Mouse (Mus musculus) heart, embryonic 10.5 days (tissue): ENCODE data around the gene Rnf166. TPM values are rescaled to one million over a fixed set of nuclear protein-coding genes. Genes with fewer than 3 reads are reported as not detected.

Experiments
- DNase-seq: peaks from one replicate; pipeline ENCODE4 v3.0.0-alpha.2; 2017; ENCODE audit warnings: low spot score
- H3K27ac ChIP-seq: fragments of 300-500 bp; sonication (generic); 2 replicates; pipeline ENCODE4 v1.5.1; 2016; ENCODE audit warnings: mild to moderate bottlenecking
- H3K27me3 ChIP-seq: fragments of 300-500 bp; sonication (generic); 2 replicates; pipeline ENCODE4 v1.6.1; 2016; ENCODE audit warnings: mild to moderate bottlenecking; ENCODE audit not compliant: poor library complexity, insufficient read depth, severe bottlenecking
- H3K36me3 ChIP-seq: fragments of 300-500 bp; sonication (generic); 2 replicates; pipeline ENCODE4 v1.6.1; 2016; ENCODE audit warnings: mild to moderate bottlenecking, moderate library complexity
- H3K4me1 ChIP-seq: fragments of 300-500 bp; sonication (generic); 2 replicates; pipeline ENCODE4 v1.6.1; 2016; ENCODE audit warnings: mild to moderate bottlenecking
- H3K4me3 ChIP-seq: fragments of 300-500 bp; sonication (generic); 2 replicates; pipeline ENCODE4 v1.5.1; 2016; ENCODE audit warnings: mild to moderate bottlenecking, moderate library complexity
- H3K9me3 ChIP-seq: fragments of 300-500 bp; sonication (generic); 2 replicates; pipeline ENCODE4 v1.6.1; 2016; ENCODE audit warnings: mild to moderate bottlenecking, moderate library complexity
- WGBS: fragments of 180-500 bp; shearing (Covaris S2); methylation state at CpG from one replicate; pipeline ENCODE4 v1.1.7; 2016; 5-methylcytosine and 5-hydroxymethylcytosine counted together
- polyA plus RNA-seq: library from polyadenylated mRNA; unstranded; fragments of >200 nt; fragmentation: Nextera tagmentation; extraction: Ambion mirVana; gene quantifications from 2 replicates; pipeline ENCODE4 v1.2.1, GENCODE M21; 2016

Gene Rnf166
- polyA plus RNA-seq, 1 experiment from 2014 or later, result 37.1 TPM

DNA sequence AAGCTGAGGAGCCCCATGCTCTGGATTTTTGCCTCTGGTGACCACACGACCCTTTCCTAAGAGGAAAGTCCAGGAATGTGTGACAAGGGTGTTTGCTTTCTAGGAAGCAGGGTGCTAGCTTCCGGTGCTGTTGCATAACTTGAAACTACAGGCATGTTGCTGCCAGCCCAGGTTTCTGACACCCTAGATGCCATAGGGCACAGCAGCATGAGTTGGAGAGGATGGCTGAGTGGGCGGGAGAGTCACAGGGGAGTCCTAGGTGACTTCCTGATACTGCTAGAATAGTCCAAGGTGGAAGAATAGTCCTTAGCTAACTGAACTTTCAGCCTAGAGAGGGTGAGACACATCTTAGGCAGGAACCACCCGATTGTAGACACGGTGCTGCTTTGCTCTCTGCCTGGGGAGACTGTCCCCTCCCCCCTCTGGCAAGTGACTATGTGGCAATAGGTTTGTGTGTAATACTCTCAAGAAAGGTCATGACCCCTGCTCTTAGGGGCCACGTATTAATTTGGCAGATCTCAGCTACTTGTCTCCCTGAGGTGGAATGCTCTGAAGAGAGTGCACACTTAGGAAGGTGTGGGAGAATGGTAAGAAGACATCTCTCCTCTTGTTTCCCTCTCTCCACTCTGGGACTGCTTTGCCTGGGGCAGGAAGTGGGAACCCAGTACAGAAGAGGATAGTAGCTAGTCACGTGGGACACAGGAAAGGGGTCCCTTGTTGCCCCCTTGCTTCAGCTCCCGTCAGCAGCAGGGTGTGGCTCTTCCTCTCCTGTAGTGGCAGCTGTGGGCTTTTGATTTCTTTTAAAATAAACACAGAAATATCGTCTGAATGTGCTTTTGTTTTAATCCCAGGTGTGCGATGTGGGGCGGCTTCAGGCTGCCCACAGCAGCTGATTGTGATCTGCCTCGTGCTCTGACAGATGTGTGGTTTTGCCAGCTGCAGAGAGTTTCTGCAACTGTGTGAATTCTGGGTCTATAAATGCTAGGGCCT is 11.9 kb downstream of the Rnf166 start:
- H3K27ac ChIP-seq, result peak overlapping the region; percentile 49; the same call in 1 of the 2 replicates
- 48% methylated on average over 12 of the region's 12 CpGs for WGBS
- H3K4me3 ChIP-seq, result no peak overlapping the region
- H3K27me3 ChIP-seq, result peaks cover 38% of the 10 kb centered on the region
- peaks cover 40% of the 10 kb centered on the region for H3K36me3 ChIP-seq
- no peak for DNase-seq
- H3K4me1 ChIP-seq, result peaks cover 60% of the 10 kb centered on the region
- H3K9me3 ChIP-seq, result no peaks in the 10 kb centered on the region

- Histone ChIP-seq H3K9me3 (no peaks in the 10 kb centered on the region), H3K4me3 (no peak overlapping the region), H3K4me1 (peaks cover 62% of the 10 kb centered on the region), H3K27me3 (peaks cover 47% of the 10 kb centered on the region), H3K36me3 (peaks cover 25% of the 10 kb centered on the region), H3K27ac (0 out of 2 replicates have a peak overlapping the region, but pooled peaks have one; percentile 14)
- no peak for DNase-seq
- 61% methylated on average over 8 of the region's 8 CpGs for WGBS
Measured at GRCm38 (mm10) chr8:122462510-122462909, 13.4 kb downstream of the Rnf166 start.

- WGBS, result 64% methylated on average over 11 of the region's 11 CpGs
- Histone ChIP-seq H3K4me1 (peaks cover 69% of the 10 kb centered on the region), H3K4me3 (no peak overlapping the region), H3K36me3 (peaks cover 16% of the 10 kb centered on the region), H3K9me3 (no peaks in the 10 kb centered on the region), H3K27me3 (peaks cover 55% of the 10 kb centered on the region), H3K27ac (peak overlapping the region; percentile 32)
- DNase-seq, result no peak
Measured at GRCm38 (mm10) chr8:122461473-122462148, 14.3 kb downstream of the Rnf166 start.

DNA sequence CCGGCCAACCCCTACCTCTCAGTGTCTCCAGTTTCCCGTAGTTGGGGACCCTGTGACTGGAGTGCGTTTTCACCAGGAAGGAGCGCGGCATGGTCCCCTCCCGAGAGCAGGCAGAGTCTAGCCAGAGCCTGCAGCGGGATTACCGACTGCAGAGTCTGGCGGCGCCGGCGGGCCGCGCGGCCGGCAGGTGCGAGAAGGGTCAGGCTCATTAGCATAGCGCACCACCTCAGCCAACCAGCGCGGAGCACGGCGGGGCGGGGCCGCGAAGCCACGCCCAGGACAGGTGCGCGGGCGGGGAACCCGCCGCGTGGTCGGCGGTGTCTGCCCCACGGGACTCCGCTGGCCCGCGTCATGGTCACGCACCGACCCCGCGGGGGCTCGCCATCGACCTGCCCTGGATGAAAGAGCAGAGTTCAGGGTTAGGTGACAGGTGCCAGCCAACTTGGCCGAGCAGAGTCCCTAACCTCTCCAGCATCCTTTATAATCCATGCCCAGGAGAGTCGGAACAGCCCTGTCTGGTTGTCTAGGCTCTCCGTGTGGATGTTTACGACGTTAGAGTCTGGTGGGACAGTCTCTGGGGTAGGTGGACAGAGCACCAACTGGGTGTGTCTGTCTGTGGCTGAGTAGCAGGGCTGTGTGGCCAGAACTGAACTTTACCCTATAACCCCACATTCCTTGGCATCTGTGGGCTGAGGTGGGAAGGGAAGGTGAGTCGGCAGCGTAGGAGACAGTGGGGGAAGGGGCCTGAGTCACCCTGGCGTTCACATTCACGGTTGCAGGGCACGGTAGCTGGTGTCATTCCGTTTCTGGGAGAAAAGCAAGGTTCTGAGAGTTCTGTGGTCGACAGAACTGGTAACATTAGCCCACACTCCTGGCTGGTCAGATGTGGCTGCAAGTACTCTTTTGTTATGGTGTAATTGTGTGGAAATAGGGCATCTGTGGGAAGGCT is 15.1 kb downstream of the Rnf166 start, which contains the start of gene Snai3:
Snai3 (minus strand) TSS at position 210 of the 949 bp plus-strand sequence.
- 2% methylated on average over 56 of the region's 56 CpGs for WGBS
- H3K27me3 ChIP-seq, result peaks cover 63% of the 10 kb centered on the region
- H3K9me3 ChIP-seq, result no peaks in the 10 kb centered on the region
- H3K4me1 ChIP-seq, result peaks cover 77% of the 10 kb centered on the region
- no peak for DNase-seq
- peak within 1 kb of the TSS; percentile 73 for H3K27ac ChIP-seq
- peaks cover 15% of the 10 kb centered on the region; the same call in 1 of the 2 replicates for H3K36me3 ChIP-seq
- peak within 1 kb of the TSS; percentile 61 for H3K4me3 ChIP-seq

DNA sequence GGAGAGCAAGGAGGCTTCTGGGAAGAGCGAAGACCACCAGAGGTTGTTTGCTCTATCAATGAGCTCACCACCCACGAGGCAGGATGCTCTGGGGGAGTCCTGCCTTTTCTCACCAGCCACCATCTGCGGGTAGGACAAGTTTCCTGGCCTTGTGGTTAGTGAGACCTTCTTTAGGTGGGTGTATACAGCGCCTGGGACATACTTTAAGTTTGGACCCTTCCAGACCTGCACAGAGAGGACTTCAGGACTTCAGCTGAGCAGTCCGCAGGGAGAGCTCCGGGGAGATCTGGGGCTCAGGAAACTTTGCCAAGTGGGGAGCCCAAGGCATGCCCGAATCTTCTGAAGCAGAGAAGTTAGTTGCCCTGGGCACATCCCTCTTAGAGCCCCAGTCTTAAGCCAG is 15.9 kb downstream of the Rnf166 start:
- H3K4me3 ChIP-seq, result peak overlapping the region; percentile 61
- DNase-seq, result no peak
- 22% methylated on average over 7 of the region's 7 CpGs for WGBS
- 0 out of 2 replicates have a peak, but pooled peaks cover 7% of the 10 kb centered on the region for H3K36me3 ChIP-seq
- H3K4me1 ChIP-seq, result peaks cover 71% of the 10 kb centered on the region
- peaks cover 63% of the 10 kb centered on the region for H3K27me3 ChIP-seq
- peak overlapping the region; percentile 73; the same call in 1 of the 2 replicates for H3K27ac ChIP-seq
- H3K9me3 ChIP-seq, result no peaks in the 10 kb centered on the region

DNA sequence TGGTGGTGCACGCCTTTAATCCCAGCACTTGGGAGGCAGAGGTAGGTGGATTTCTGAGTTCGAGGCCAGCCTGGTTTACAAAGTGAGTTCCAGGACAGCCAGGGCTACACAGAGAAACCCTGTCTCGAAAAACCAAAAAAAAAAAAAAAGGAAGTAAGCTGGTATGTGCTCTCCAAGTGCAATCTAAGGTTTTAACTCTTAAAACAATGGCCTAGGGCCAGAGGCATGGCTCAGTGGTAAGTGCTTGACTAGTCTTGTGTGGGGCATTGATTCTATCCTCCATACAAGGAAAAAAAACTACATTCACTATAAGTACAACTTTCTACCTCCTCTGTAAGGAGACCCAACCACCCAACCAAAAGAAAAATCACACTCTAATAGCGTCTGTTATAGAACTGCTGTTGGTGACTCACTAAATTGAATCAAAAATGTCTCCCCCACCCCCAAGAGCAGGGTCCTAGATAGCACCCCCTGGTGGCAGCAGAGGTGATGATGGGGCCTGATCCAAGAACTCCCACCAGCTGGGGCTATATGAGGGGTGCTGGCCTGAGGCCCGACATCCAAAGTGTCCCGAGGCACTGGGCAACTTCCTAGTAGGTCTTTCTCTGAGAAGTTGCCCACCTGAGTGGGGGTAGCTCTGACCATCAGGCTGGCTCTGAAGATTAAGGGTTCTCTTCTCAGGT is 16.5 kb downstream of the Rnf166 start:
- H3K27ac ChIP-seq, result no peak overlapping the region
- H3K36me3 ChIP-seq, result peaks cover 10% of the 10 kb centered on the region; the same call in 1 of the 2 replicates
- H3K27me3 ChIP-seq, result peaks cover 66% of the 10 kb centered on the region
- WGBS, result 59% methylated on average over 6 of the region's 6 CpGs
- peak overlapping the region; percentile 61; the same call in 1 of the 2 replicates for H3K4me3 ChIP-seq
- DNase-seq, result no peak
- H3K4me1 ChIP-seq, result peaks cover 67% of the 10 kb centered on the region
- H3K9me3 ChIP-seq, result no peaks in the 10 kb centered on the region

DNA sequence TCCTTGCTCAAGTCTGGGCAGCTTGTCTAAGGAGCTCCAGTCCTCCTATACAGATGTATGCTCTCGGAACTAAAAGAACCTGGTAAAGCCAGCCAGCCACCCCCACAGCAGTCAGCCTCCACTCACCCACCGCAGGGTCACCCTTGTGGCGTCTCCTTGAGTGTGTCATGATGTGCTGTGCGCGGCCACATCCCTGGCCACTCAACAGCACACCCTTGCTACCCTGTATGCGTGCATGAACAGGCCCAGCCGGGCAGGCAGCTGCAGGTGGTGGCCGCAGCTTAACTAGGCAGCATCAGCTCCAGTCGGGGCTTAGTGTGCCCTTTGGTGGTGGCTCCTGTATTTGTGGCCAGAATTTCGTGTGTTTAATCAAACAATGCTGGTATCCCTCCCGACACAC is 18.7 kb downstream of the Rnf166 start:
- no peak for DNase-seq
- peaks cover 60% of the 10 kb centered on the region for H3K27me3 ChIP-seq
- no peak overlapping the region for H3K4me3 ChIP-seq
- peak overlapping the region; percentile 45; the same call in 1 of the 2 replicates for H3K27ac ChIP-seq
- H3K4me1 ChIP-seq, result peaks cover 65% of the 10 kb centered on the region
- H3K36me3 ChIP-seq, result peaks cover 11% of the 10 kb centered on the region; the same call in 1 of the 2 replicates
- 60% methylated on average over 11 of the region's 11 CpGs for WGBS
- H3K9me3 ChIP-seq, result no peaks in the 10 kb centered on the region

DNA sequence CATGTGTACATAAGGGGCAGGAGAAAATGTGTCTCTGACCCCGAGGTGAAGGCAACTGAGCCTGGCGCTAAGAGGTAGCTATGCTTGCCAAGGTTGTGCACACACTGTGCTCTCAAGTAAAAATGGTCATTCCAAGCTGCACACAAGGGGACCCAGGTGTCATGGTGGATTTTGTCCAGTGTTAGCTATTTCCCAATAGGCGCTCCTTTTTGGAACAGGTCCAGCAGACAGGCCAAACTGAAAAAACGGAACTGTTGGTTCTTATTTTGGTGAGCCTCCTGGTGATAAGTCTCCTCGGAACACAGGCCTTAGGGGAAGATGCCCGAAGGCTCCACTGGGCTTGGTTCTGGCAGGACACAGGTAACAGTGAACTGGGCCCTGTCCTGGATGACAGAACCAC is 21.5 kb downstream of the Rnf166 start:
- no peaks in the 10 kb centered on the region for H3K9me3 ChIP-seq
- WGBS, result 80% methylated on average over 6 of the region's 6 CpGs
- H3K4me3 ChIP-seq, result no peak overlapping the region
- peaks cover 62% of the 10 kb centered on the region for H3K4me1 ChIP-seq
- no peak for DNase-seq
- peaks cover 11% of the 10 kb centered on the region; the same call in 1 of the 2 replicates for H3K36me3 ChIP-seq
- H3K27me3 ChIP-seq, result peaks cover 33% of the 10 kb centered on the region
- H3K27ac ChIP-seq, result peak overlapping the region; percentile 87

DNA sequence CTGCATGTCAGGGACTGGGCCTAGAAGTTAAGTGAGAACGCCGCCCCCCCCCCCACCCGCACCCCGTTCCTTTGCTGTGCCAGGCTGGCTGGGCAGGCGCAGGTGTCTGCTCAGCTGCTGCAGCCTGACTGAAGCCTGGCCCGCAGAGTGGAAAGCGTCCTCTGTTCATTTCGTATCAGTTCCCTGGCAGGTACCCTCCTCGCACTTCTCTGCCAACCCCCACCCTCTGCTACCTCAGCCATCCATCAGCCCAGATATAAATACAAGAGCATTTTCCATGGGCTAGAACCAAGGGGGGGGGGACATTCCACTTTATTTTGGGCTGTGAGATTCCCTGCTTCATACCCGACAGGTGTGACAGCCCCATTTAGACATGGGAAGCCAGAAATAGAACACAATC is 23.7 kb downstream of the Rnf166 start:
- no peak for DNase-seq
- no peaks in the 10 kb centered on the region for H3K9me3 ChIP-seq
- peaks cover 15% of the 10 kb centered on the region for H3K27me3 ChIP-seq
- H3K4me3 ChIP-seq, result no peak overlapping the region
- H3K27ac ChIP-seq, result peak overlapping the region; percentile 87
- H3K36me3 ChIP-seq, result peaks cover 11% of the 10 kb centered on the region; the same call in 1 of the 2 replicates
- H3K4me1 ChIP-seq, result peaks cover 57% of the 10 kb centered on the region
- 62% methylated on average over 10 of the region's 10 CpGs for WGBS

DNA sequence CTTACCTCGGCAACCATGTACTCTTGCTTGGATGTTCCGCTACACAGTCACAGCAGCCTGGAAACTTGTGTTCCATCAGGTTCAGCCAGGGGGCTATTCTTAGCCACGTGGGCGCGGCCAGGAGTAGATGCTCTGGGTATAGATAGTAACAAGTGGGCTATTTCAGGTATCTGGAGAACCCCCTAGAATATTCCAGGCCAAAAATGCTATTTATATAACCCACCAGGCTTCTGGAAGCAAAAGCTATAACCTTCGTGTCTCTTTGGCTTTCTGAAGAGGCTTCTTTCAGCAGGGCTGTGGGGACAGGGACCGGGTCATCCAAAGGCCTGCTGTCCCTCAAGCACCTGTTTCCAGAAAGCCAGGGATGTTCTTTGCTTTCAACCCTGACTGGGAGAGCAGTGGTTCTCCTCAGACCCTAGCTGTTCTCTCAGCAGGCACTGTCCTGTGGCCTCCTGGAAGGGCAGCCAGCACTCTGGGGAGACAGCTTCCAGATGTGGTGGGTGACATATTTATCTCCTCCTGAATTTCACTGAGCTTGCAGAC is 24.6 kb downstream of the Rnf166 start:
- peaks cover 7% of the 10 kb centered on the region for H3K27me3 ChIP-seq
- DNase-seq, result no peak
- peak overlapping the region; percentile 87 for H3K27ac ChIP-seq
- H3K4me1 ChIP-seq, result peaks cover 58% of the 10 kb centered on the region
- peaks cover 8% of the 10 kb centered on the region; the same call in 1 of the 2 replicates for H3K36me3 ChIP-seq
- H3K9me3 ChIP-seq, result no peaks in the 10 kb centered on the region
- 34% methylated on average over 7 of the region's 7 CpGs for WGBS
- 0 out of 2 replicates have a peak overlapping the region, but pooled peaks have one; percentile 7 for H3K4me3 ChIP-seq

DNA sequence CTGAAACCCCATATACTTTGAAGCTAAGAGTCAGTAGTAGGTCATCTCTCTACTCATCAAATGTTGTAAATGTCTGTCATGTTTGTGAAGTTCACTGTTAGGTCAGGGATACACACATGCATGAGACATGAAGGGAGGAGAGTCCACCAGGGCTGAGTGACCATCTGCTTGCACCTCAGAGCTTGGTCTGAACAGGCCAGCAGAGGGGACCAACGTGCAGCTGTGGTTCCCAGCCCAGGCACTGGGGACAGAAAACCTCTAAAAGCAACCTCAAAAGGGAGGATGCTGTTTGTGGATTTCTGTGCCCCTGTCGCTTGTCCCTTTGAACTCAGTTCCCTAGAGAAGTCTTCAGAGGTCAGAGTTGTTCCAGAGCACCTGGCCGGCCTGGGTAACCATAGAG is 30.7 kb downstream of the Rnf166 start:
- 47% methylated on average over 3 of the region's 3 CpGs for WGBS
- Histone ChIP-seq H3K27me3 (no peaks in the 10 kb centered on the region), H3K9me3 (no peaks in the 10 kb centered on the region), H3K36me3 (no peaks in the 10 kb centered on the region), H3K4me1 (peaks cover 40% of the 10 kb centered on the region), H3K4me3 (0 out of 2 replicates have a peak overlapping the region, but pooled peaks have one; percentile 79), H3K27ac (peak overlapping the region; percentile 91; the same call in 1 of the 2 replicates)
- no peak for DNase-seq
